Mouse (Mus musculus): Measurements from ENCODE around the gene Tmem255a. TPM values are rescaled to one million over a fixed set of nuclear protein-coding genes. Genes with fewer than 3 reads are reported as not detected.
A peak's percentile ranks its signal among the peaks of the same experiment; 100 is the strongest.

The Tmem255a gene
- 13.9 and 15.8 TPM in 2 replicates for polyA plus RNA-seq (2014; fragmentation: Nextera tagmentation; extraction: Ambion mirVana)

DNA sequence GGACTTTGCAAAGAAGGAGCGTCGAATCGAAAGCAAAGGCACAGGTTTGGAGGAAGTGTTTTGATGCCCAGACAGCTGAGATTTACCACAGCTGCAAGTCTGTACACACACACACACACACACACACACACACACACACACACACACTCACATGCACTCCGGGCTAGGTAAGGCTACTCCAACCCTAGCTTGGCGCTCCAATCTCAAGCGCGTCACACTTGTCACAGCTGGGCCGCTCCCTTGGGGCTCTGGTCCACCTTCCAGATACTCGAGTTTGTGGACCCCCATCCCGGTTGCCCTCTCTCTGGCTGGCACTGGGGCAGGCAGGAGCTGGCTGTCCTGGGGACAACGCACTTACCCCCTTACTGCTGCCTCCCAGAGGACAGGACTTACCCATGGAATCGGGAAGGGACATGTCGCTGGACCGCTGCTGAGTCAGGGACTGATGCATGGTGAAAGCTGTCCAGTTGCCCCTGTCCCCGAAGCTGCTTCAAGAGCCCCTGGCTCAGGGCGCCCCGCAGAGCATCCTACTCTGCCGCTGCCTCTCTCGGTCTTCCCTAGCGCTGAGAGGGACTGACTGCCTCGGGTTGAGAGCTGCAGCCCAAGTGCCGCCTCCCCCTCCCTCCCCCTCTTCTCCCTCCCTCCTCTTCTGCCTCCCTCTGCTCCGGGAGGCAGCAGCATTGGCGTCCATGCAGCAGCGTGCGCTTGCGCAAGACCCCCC is at the start of gene Tmem255a:
Tmem255a (minus strand) TSS at position 589 of the 721 bp plus-strand sequence.
- WGBS = 29% methylated on average over 27 of the region's 27 CpGs
- Histone ChIP-seq H3K4me2 (ENCODE audit: low read length) (peak within 1 kb of the TSS; percentile 67), H3K27me3 (replicated peaks; ENCODE audit: control insufficient read depth, insufficient read depth, low read length) (no peaks in the 10 kb centered on the region), H3K4me1 (ENCODE audit: control insufficient read depth, insufficient read depth, low read length) (no peaks in the 10 kb centered on the region; the same call in 1 of the 2 replicates), H3K27ac (ENCODE audit: low read depth, low read length) (no peak within 1 kb of the TSS), H3K36me3 (ENCODE audit: control insufficient read depth, insufficient read depth, low read length) (no peaks in the 10 kb centered on the region), H3K4me3 (ENCODE audit: low read depth, low read length) (peak within 1 kb of the TSS; percentile 37), H3K9me3 (replicated peaks; ENCODE audit: control insufficient read depth, low read length) (no peaks in the 10 kb centered on the region), H3K9ac (ENCODE audit: low read length) (peak within 1 kb of the TSS; percentile 32; the same call in 1 of the 2 replicates)
- ATAC-seq (peak; percentile 83), DNase-seq (ENCODE audit: low spot score) (peak; percentile 61)

DNA sequence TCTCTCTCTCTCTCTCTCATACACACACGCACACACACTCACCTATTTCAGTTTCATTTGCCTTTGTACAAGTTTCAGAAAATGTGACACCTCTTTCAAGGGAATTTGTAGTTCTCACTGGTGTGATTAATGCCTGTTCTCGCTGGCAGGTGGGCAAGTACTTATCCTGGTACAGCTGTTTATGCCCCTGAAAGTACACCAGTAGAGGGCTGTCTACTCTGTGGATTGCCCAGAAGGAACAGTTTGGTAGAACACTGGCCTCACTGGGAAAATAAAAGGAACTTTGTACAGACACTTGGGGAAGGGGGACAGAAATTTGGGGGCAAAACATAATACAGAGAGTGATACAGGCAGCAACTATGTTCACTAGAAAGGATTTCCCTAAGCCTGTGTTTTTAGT is 7.4 kb upstream of the Tmem255a start:
- no peak overlapping the region for H3K4me3 ChIP-seq (ENCODE audit: low read depth, low read length)
- no peaks in the 10 kb centered on the region for H3K36me3 ChIP-seq (ENCODE audit: control insufficient read depth, insufficient read depth, low read length)
- ATAC-seq (no peak), DNase-seq (ENCODE audit: low spot score) (peak; percentile 4)
- no peak overlapping the region for H3K9ac ChIP-seq (ENCODE audit: low read length)
- no peak overlapping the region for H3K4me2 ChIP-seq (ENCODE audit: low read length)
- no peaks in the 10 kb centered on the region for H3K27me3 ChIP-seq (replicated peaks; ENCODE audit: control insufficient read depth, insufficient read depth, low read length)
- no peaks in the 10 kb centered on the region for H3K9me3 ChIP-seq (replicated peaks; ENCODE audit: control insufficient read depth, low read length)
- no peak overlapping the region for H3K27ac ChIP-seq (ENCODE audit: low read depth, low read length)
- H3K4me1 ChIP-seq (ENCODE audit: control insufficient read depth, insufficient read depth, low read length) = no peaks in the 10 kb centered on the region
- 19% methylated on average over 2 of the region's 2 CpGs for WGBS

GRCm38 (mm10) chrX:38250352-38250950 is 1.8 kb downstream of the Tmem255a start:
- Histone ChIP-seq H3K4me2 (ENCODE audit: low read length) (peak overlapping the region; percentile 67), H3K4me3 (ENCODE audit: low read depth, low read length) (peak overlapping the region; percentile 28), H3K27ac (ENCODE audit: low read depth, low read length) (no peak overlapping the region), H3K9ac (ENCODE audit: low read length) (no peak overlapping the region), H3K27me3 (replicated peaks; ENCODE audit: control insufficient read depth, insufficient read depth, low read length) (no peaks in the 10 kb centered on the region), H3K4me1 (ENCODE audit: control insufficient read depth, insufficient read depth, low read length) (no peaks in the 10 kb centered on the region; the same call in 1 of the 2 replicates), H3K9me3 (replicated peaks; ENCODE audit: control insufficient read depth, low read length) (no peaks in the 10 kb centered on the region), H3K36me3 (ENCODE audit: control insufficient read depth, insufficient read depth, low read length) (no peaks in the 10 kb centered on the region)
- DNase-seq (ENCODE audit: low spot score) (peak; percentile 28), ATAC-seq (peak; percentile 38; the same call in 1 of the 2 replicates)
- 27% methylated on average over 18 of the region's 18 CpGs for WGBS

GRCm38 (mm10) chrX:38249640-38250351 is 2.4 kb downstream of the Tmem255a start:
- H3K27ac ChIP-seq (ENCODE audit: low read depth, low read length) = no peak overlapping the region
- DNase-seq (ENCODE audit: low spot score) (peak; percentile 48), ATAC-seq (peak; percentile 38; the same call in 1 of the 2 replicates)
- no peaks in the 10 kb centered on the region for H3K27me3 ChIP-seq (replicated peaks; ENCODE audit: control insufficient read depth, insufficient read depth, low read length)
- no peak overlapping the region for H3K4me3 ChIP-seq (ENCODE audit: low read depth, low read length)
- no peak overlapping the region for H3K9ac ChIP-seq (ENCODE audit: low read length)
- no peaks in the 10 kb centered on the region; the same call in 1 of the 2 replicates for H3K4me1 ChIP-seq (ENCODE audit: control insufficient read depth, insufficient read depth, low read length)
- no peaks in the 10 kb centered on the region for H3K36me3 ChIP-seq (ENCODE audit: control insufficient read depth, insufficient read depth, low read length)
- H3K9me3 ChIP-seq (replicated peaks; ENCODE audit: control insufficient read depth, low read length) = no peaks in the 10 kb centered on the region
- WGBS = 34% methylated on average over 16 of the region's 16 CpGs
- peak overlapping the region; percentile 67; the same call in 1 of the 2 replicates for H3K4me2 ChIP-seq (ENCODE audit: low read length)

GRCm38 (mm10) chrX:38247601-38248000 is 4.6 kb downstream of the Tmem255a start:
- H3K27me3 ChIP-seq (replicated peaks; ENCODE audit: control insufficient read depth, insufficient read depth, low read length) = no peaks in the 10 kb centered on the region
- no peak for ATAC-seq
- 49% methylated on average over 5 of the region's 5 CpGs for WGBS

GRCm38 (mm10) chrX:38247108-38247507 is 5.1 kb downstream of the Tmem255a start:
- 61% methylated on average over 6 of the region's 6 CpGs for WGBS
- no peak overlapping the region for H3K9ac ChIP-seq (ENCODE audit: low read length)
- no peaks in the 10 kb centered on the region; the same call in 1 of the 2 replicates for H3K4me1 ChIP-seq (ENCODE audit: control insufficient read depth, insufficient read depth, low read length)
- DNase-seq (ENCODE audit: low spot score) = no peak
- ATAC-seq = no peak
- H3K4me3 ChIP-seq (ENCODE audit: low read depth, low read length) = no peak overlapping the region
- no peak overlapping the region for H3K27ac ChIP-seq (ENCODE audit: low read depth, low read length)
- no peaks in the 10 kb centered on the region for H3K27me3 ChIP-seq (replicated peaks; ENCODE audit: control insufficient read depth, insufficient read depth, low read length)
- no peaks in the 10 kb centered on the region for H3K9me3 ChIP-seq (replicated peaks; ENCODE audit: control insufficient read depth, low read length)
- no peaks in the 10 kb centered on the region for H3K36me3 ChIP-seq (ENCODE audit: control insufficient read depth, insufficient read depth, low read length)
- no peak overlapping the region for H3K4me2 ChIP-seq (ENCODE audit: low read length)

More at GRCm38 (mm10) chrX:38247601-38248000, 4.6 kb downstream of the Tmem255a start:
- Histone ChIP-seq H3K9me3 (replicated peaks; ENCODE audit: control insufficient read depth, low read length) (no peaks in the 10 kb centered on the region), H3K27ac (ENCODE audit: low read depth, low read length) (no peak overlapping the region), H3K9ac (ENCODE audit: low read length) (no peak overlapping the region), H3K4me3 (ENCODE audit: low read depth, low read length) (no peak overlapping the region), H3K4me2 (ENCODE audit: low read length) (no peak overlapping the region), H3K36me3 (ENCODE audit: control insufficient read depth, insufficient read depth, low read length) (no peaks in the 10 kb centered on the region), H3K4me1 (ENCODE audit: control insufficient read depth, insufficient read depth, low read length) (no peaks in the 10 kb centered on the region; the same call in 1 of the 2 replicates)
- no peak for DNase-seq (ENCODE audit: low spot score)

DNA sequence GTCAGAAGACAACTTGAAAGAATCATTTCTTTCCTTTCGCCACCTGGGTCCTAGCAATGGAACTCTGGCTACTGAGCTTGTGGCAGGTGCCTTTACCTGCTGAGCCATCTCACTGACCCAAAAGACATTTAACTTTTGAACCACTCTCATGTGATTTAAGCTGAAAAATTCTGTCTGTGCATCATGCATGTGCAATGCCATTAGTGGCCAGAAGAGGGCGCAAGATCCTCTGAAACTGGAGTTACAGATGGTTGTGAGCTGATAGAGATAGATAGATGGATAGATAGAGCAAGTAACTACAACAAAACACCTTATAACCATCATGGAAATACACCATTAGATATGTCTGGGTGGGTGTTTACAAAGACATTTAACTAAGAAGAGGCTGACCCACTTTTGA is 14.5 kb downstream of the Tmem255a start:
- no peak for ATAC-seq

DNA sequence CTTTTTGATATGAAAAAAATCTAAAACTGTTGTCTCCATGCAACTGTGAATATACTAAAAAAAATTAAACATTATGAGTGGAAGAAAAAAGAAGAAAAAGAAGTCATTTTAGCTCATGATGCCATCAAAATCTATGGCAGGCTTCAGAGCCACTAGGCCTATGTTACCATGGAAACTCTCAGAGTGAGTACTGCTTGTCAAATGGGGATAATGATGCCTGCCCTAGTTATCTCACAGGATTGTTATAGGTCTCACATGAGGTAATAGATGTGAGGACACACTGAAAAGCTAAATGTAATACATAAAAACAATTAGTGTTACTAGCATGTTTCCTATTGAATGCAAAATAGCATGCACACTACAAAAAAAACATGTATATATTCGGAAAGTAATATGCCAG is 22.4 kb downstream of the Tmem255a start:
- Histone ChIP-seq H3K4me3 (ENCODE audit: low read depth, low read length) (no peak overlapping the region), H3K9me3 (replicated peaks; ENCODE audit: control insufficient read depth, low read length) (no peaks in the 10 kb centered on the region), H3K27me3 (replicated peaks; ENCODE audit: control insufficient read depth, insufficient read depth, low read length) (no peaks in the 10 kb centered on the region), H3K4me1 (ENCODE audit: control insufficient read depth, insufficient read depth, low read length) (no peaks in the 10 kb centered on the region), H3K4me2 (ENCODE audit: low read length) (no peak overlapping the region), H3K9ac (ENCODE audit: low read length) (no peak overlapping the region), H3K27ac (ENCODE audit: low read depth, low read length) (no peak overlapping the region), H3K36me3 (ENCODE audit: control insufficient read depth, insufficient read depth, low read length) (no peaks in the 10 kb centered on the region)
- DNase-seq (ENCODE audit: low spot score) (peak; percentile 21), ATAC-seq (no peak)
- WGBS = 87% methylated on average over 1 of the region's 1 CpGs

More for the DNA sequence above, 14.5 kb downstream of the Tmem255a start:
- Histone ChIP-seq H3K27ac (ENCODE audit: low read depth, low read length) (no peak overlapping the region), H3K27me3 (replicated peaks; ENCODE audit: control insufficient read depth, insufficient read depth, low read length) (no peaks in the 10 kb centered on the region), H3K9ac (ENCODE audit: low read length) (no peak overlapping the region), H3K36me3 (ENCODE audit: control insufficient read depth, insufficient read depth, low read length) (no peaks in the 10 kb centered on the region), H3K4me3 (ENCODE audit: low read depth, low read length) (no peak overlapping the region), H3K4me1 (ENCODE audit: control insufficient read depth, insufficient read depth, low read length) (no peaks in the 10 kb centered on the region), H3K9me3 (replicated peaks; ENCODE audit: control insufficient read depth, low read length) (no peaks in the 10 kb centered on the region), H3K4me2 (ENCODE audit: low read length) (no peak overlapping the region)
- 41% methylated on average over 2 of the region's 2 CpGs for whole genome bisulfite sequencing
- DNase-seq (ENCODE audit: low spot score) = peak; percentile 10

Measured in forebrain, embryonic 14.5 days (tissue).